Mouse (Mus musculus): ENCODE measurements at regions not wholly inside any gene's neighbourhood (a gene's known extent, or its start where the extent isn't known, plus 50 kb on each side); places are given as distances from the start of the nearest gene placed in this dataset.

DNA sequence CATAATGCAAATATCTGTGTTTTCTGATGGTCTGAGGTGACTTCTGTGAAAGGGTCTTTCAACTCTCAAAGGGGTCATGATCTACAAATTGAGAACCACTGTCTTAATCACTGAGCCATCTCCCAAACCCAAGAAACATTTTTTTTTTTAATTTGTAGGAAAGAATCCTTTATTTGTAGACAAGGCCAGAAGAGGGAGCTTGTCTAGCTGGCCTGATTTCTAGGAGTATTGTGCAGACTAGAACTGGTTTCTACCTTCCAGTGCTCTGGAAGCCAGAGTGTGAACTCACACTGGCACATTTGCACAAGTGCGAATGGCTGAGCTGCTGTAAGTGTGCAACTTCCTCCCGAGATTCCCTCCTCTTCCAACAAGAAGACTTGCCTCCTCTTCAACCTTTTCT lies 148.1 kb upstream of the Ncam1 start:
- no peak for DNase-seq

DNA sequence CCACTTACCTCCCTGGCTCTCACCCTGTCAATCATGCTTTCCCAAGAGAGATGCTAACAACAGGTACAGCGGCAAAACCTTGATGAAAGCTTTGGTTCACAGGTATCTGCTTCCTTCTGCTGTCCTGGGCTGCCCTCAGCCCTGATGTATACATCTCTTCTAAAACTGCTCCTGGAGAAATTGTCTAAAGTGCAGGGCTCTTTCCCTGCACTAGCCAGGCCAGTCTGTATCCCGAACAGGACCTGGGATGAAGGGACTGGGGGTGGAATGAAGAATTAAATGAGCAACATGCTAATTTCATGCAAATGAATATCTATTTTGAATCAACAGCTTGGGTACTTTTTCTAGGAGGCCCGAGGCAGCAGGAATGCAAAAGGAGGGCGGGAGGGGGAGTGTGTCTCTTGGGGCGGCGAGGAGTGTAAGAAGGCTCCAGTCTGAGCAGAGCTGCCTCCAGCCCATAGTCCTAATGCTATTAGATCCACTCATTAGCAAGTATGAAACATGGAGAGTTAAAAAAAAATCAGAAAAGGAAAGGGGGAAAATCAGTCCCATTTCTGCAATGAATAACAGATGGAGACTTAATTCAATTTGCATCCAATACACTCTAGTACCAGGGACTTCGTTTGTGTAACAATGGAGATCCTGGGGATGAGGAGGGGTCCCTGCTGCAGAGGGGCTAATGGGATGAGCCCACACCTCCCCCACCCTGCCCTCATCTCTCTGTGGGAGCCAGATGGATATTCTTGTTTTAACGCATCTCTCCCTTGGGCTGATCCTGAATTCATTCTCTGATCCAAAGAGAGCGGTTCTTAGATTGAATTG lies 137.0 kb upstream of the Ncam1 start:
- DNase-seq: peak in 1 of 2 experiments; percentile 34

DNA sequence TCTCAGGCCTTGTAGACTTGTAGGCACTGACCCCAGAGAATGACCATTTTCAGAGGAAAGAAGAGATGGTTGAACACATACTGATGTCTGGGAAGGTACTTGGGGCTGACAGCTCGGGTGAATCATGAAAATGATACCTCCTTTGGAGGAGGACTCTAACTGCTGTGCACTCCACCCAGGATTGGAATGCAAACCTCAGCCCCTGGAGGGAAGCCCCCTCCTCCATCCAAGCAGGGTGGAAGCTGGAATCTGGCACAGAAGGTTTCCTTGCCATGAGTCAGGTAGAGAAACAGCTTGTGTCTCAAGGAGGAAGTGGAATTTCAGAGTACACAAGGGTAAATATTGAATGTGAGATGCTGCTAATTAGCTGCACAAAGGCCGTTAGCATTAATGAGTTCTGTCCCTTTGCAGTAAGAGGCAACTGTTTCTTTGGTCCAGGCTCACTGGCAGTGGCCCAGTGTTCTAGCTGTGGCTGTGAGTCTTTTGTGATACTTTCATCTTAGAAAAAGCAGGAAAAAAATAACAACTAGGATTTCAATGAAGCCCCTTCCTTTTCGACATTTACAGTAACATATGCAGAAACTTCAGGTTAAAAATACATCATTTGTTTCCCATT lies 129.4 kb upstream of the Ncam1 start:
- DNase-seq: no peak

- no peak for DNase-seq
Observed at GRCm38 (mm10) chr9:49927281-49927680, 128.6 kb upstream of the Ncam1 start.

DNA sequence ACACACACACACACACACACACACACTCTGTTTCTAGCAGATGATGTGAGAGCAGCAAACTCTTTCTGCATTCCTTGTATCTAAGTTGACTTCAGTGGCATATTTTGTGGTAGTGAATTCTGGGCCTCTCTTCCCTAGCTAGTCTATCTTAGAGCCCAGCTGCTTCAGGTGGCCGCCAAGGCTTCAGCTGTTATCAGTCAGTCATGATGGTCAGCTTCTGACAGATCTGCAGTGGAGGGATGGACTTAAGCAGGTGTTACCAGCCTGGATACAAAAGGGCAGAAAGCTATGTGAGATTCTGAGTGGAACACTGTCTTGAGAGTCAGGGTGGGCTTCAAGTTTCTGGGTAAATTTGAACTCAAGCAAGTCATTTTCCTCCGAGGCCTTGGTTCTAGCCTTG lies 127.1 kb upstream of the Ncam1 start:
- no peak for DNase-seq

DNA sequence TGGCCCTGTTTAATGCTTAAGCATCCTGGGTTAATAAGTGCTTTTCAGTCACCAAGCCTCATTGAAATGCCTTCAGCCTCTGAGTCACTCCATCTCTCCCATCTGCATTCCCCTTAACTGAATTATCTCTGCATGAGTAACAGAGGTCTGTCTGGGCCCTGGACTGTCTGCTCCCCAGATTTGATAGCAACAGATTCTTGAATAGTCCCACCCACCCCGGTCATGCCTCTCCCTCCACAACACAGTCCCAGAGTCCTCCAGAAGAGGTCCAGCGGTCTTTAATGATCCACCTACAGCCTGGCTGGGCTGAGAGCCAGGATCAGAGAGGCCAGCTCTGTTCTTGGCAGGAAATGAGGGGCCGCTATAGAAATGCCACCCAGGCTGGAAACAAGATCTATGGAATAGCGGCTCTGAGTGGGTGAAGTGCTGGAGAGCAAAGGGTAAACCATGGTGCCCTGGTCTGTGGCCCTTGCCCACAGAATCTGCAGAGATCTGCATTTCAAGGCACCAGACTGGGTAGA lies 125.3 kb upstream of the Ncam1 start:
- DNase-seq: peak; percentile 69 to 81

GRCm38 (mm10) chr9:49922770-49923169 lies 124.0 kb upstream of the Ncam1 start:
- DNase-seq: peak; percentile 30 to 44

GRCm38 (mm10) chr9:49922162-49922561 lies 123.4 kb upstream of the Ncam1 start:
- DNase-seq: peak; percentile 82 to 87

DNA sequence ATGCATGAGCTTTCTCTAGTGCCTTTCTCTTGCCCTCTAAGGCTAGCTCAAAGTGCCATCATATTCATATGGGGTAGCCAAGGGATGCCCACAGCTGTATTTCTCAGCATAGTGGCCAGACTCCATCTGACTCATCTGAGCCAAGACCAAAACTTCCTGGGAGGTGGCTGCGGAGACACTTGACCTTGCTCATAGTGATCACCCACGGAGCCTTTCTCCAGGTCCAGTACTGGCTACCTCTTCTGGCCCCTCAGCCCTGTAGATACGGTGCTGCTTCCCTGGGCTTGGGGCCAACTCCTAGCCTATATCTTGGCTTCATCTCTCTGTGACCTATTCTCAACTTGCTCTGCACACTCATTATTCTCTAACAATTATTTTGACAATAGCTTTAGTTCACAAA lies 122.6 kb upstream of the Ncam1 start:
- no peak for DNase-seq

GRCm38 (mm10) chr9:49915046-49915719 lies 116.5 kb upstream of the Ncam1 start:
- no peak for DNase-seq

DNA sequence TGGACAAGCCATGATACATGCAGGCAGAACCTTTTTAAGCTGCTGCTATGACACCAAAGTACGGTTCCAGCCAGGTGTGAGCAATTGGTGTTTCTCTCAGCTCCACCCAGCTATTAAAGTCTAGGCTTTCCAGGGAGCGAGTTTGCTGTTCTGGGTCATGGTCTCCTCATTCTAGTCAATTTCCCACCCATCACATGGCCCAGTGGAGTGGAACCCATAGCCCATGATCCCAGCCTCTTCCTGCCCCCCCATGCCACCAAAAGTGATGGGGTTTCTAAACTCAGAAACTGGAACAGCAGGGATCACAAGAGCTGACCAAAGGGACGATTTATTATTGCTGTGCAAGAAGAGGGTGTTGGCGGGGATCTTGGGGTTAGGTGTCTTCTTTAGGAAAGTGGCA lies 115.0 kb upstream of the Ncam1 start:
- peak in 1 of 2 experiments; percentile 29 for DNase-seq

DNA sequence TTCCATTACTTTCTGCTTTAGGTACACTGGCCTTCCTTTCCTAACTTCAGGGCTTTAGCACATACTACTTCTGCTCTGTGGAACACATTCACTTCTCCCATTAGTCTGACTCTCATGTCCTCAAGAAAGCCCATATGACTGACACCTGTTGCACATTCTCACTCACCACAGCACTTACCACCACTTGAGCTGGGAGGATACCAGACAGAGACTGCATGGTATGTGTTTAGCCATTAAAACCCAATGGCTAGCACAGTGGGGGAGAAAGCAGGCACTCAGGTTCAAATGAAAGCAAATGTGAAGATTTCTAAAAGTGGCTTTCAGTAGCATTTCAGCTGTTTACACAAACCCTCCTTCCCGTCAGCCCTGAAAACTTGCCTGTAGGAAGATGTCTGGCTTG lies 113.6 kb upstream of the Ncam1 start:
- no peak for DNase-seq

GRCm38 (mm10) chr9:49906306-49906705 lies 107.6 kb upstream of the Ncam1 start:
- no peak for DNase-seq

DNA sequence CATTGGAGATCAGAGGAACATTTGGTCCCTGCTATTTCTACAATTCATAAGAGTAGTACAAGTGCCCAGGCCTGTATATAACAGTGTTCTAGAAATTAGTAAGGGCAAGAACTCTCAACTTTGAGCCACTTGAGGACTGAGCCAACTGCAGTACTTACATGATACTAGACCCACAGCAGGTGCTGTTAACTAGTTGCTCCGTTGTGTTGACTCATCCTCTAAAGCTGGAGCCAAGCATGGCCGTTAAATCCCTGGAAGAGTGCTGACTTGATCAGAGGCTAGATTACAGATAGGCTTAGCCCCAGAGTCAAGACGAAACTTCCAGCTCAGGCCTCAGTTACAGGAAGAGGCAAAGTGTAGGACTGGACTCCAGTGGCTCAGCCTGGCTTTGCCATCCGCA lies 107.0 kb upstream of the Ncam1 start:
- DNase-seq: no peak

- DNase-seq: no peak
Observed at GRCm38 (mm10) chr9:49898947-49899346, 100.2 kb upstream of the Ncam1 start.

GRCm38 (mm10) chr9:49884516-49885343 lies 86.0 kb upstream of the Ncam1 start:
- no peak for DNase-seq

DNA sequence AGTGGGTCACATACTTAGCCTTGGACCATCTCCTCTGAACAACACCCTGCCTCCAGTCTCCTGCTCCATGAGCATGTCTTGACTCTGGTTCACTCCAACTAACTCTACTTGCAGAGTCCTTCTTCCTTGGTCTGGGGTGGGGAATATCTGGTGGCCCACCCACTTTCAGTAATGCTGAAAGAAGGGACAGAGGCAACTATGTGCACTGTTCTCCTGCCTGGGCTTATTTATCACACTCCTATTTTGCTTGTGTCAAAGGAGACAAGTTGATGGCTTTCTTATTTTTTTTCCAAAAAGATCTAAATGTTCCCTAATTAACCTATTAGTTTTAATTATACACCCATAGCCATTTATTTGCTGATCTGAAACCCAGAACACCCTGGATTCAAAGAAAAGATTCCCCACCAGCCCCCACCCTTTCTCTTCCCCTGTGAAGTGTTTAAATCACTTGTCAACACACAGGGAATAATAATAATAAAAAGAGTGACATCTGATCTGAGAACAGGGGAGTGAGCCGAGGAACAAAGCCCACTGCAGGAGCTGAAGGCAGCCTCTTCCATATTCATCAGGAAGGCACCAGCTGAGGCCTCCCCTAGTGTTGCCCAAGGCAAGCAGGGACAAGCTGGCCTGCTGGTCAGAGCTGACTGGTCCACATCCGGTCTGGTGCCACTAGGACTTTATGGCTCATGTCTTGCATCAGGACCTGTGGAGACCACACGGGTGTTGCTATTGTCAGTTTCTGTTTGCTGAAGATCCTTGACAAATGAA lies 80.8 kb upstream of the Ncam1 start:
- DNase-seq: peak; percentile 7 to 12

GRCm38 (mm10) chr9:49874881-49875280 lies 76.2 kb upstream of the Ncam1 start:
- DNase-seq: no peak

GRCm38 (mm10) chr9:49873550-49873949 lies 74.8 kb upstream of the Ncam1 start:
- peak; percentile 40 to 59 for DNase-seq

DNA sequence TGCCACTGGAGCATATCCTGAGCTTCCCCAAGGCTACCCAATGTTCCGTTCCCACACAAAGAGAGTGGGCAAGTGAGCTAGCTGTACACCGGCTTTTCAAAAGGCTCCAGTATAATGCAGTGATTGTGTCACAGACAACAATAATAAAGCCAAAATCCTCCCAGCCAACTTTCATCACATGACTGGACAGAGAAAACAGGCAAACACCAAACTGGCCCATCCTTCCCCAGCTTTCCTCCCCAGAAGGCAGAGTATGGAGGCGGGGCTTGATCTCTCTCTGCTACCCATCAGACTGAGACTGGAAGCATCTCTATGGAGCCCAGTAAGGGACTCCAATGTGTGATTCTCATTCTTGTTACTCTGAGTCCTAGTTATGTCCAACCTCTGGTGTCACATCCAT lies 52.8 kb upstream of the Ncam1 start:
- DNase-seq: no peak

DNA sequence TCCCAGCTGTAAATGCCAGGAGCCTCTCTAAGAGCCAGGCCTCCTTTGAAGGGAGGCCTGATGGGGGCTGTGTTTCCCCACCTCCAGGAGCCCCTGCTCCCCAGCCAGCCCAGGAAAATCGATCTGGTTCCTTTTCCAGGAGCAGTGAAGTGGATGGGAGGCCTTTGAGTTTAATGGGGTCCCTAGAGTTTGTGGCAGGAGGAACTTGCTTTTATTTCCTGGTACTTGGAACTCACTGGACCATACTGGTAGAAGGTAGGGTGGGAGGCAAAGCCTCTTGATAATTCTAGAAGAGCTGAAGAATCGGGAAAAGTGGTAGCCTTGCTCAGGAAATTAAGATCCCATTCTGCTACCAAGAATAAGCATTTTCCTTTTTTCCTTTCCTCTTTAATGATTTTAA lies 50.7 kb upstream of the Ncam1 start:
- DNase-seq: no peak

GRCm38 (mm10) chr9:49848943-49849342 lies 50.2 kb upstream of the Ncam1 start:
- DNase-seq: peak in 1 of 2 experiments; percentile 12
